Comparison of ENCODE assay signal across 25 mouse cellular contexts in genomic region chr2:13169962-13170361, GRCm38 (mm10).
DNase-seq lines count a peak whose midpoint lies in the region; ATAC-seq and TF ChIP-seq lines count a peak whose summit lies in the region.
"Had no signal": no experiment of that assay in that cellular context is flagged by ENCODE, and none has a peak within 500 bp of the region (broad histone marks: within the 10 kb centered on the region; RNA-seq: fewer than 3 reads in every experiment).

No protein-coding gene starts in this region.

- no peak for TF ChIP-seq RAD21 in MEL (IDR thresholded peaks at IDR 0.05; ENCODE audit: low read depth, low read length)

- no peak for TF ChIP-seq EP300 in MEL (IDR thresholded peaks at IDR 0.05; ENCODE audit: low read depth in 1 of 2, low read length in 2 of 2)

- intact Hi-C loops in heart, postnatal 36 days (cut with DNase I), result no loop called here

- H3K36me3 ChIP-seq in MEL (ENCODE audit: control insufficient read depth in 1 of 2, insufficient read depth in 2 of 2, low read length in 2 of 2), result peaks cover 0 to 6% of the 10 kb centered on the region in 2 experiments; a peak in 3 of 4 replicates
- H3K36me3 ChIP-seq in hindbrain, postnatal 0 days (ENCODE audit: insufficient read depth, low read length), result no peaks in the 10 kb centered on the region
- H3K36me3 ChIP-seq: embryonic facial prominence, embryonic 13.5 days; embryonic facial prominence, embryonic 15.5 days; forebrain, embryonic 10.5 days; forebrain, embryonic 12.5 days had no signal

- 97% methylated on average over 6 of the region's 6 CpGs for whole genome bisulfite sequencing in hindbrain, postnatal 0 days

- peak; percentile 48 for DNase-seq in heart, adult 11 months
- DNase-seq in heart, postnatal 36 days, result no peak
- peak; percentile 32 for DNase-seq in MEL (ENCODE audit: low read depth, low spot score)
- DNase-seq in hindbrain, postnatal 0 days (ENCODE audit: low spot score), result no peak
- DNase-seq in adrenal gland, adult 8-10 months, result no peak
- DNase-seq in right cerebral cortex, postnatal 10 days (ENCODE audit: low spot score in 2 of 2), result no peak
- DNase-seq: adrenal gland, postnatal 10 days; adrenal gland, postnatal 25 days; cerebellum, adult 11 months; cerebellum, adult 18-20 months; cerebellum, adult 8-10 months; cerebellum, adult 9-11 months; cerebellum, postnatal 14 days; cerebellum, postnatal 36 days; embryo, embryonic 11 days had no signal

- H3K27ac ChIP-seq in MEL (ENCODE audit: control insufficient read depth, low read depth, low read length), result no peak overlapping the region
- no peak overlapping the region for H3K27ac ChIP-seq in hindbrain, postnatal 0 days
- H3K27ac ChIP-seq: embryonic facial prominence, embryonic 13.5 days; embryonic facial prominence, embryonic 15.5 days; forebrain, embryonic 10.5 days; forebrain, embryonic 12.5 days had no signal

- peaks cover 0 to 6% of the 10 kb centered on the region in 2 experiments; a peak in 3 of 4 replicates for H3K4me1 ChIP-seq in MEL (ENCODE audit: control insufficient read depth in 1 of 2, insufficient read depth in 2 of 2, low read length in 2 of 2)
- H3K4me1 ChIP-seq in hindbrain, postnatal 0 days (ENCODE audit: insufficient read depth, low read length), result peaks cover 8% of the 10 kb centered on the region
- H3K4me1 ChIP-seq: embryonic facial prominence, embryonic 13.5 days; embryonic facial prominence, embryonic 15.5 days had no signal

- H3K79me2 ChIP-seq in MEL (ENCODE audit: control insufficient read depth, insufficient read depth, low read length, poor library complexity), result no peaks in the 10 kb centered on the region; the same call in 1 of the 2 replicates

- no peak overlapping the region for H3K4me3 ChIP-seq in MEL (ENCODE audit: control insufficient read depth in 1 of 2, insufficient read depth in 1 of 2, low read depth in 2 of 2, low read length in 2 of 2)
- H3K4me3 ChIP-seq in hindbrain, postnatal 0 days (ENCODE audit: low read length), result no peak overlapping the region
- H3K4me3 ChIP-seq: embryonic facial prominence, embryonic 13.5 days; embryonic facial prominence, embryonic 15.5 days; erythroblast, embryonic 14.5 days; forebrain, embryonic 10.5 days; forebrain, embryonic 12.5 days had no signal

- TF ChIP-seq CTCF in MEL (IDR thresholded peaks at IDR 0.05 in 2 of 3, conservative IDR thresholded peaks at IDR 0.05 in 1 of 3; ENCODE audit: control insufficient read depth in 1 of 3, insufficient read depth in 1 of 3, low read depth in 2 of 3, low read length in 3 of 3, poor library complexity in 1 of 3, severe bottlenecking in 1 of 3), result no peak
- TF ChIP-seq CTCF in hindbrain, postnatal 0 days (IDR thresholded peaks at IDR 0.05; ENCODE audit: low read depth), result no peak

- H3K27me3 ChIP-seq in MEL (ENCODE audit: control insufficient read depth in 1 of 2, insufficient read depth in 2 of 2, low read length in 2 of 2), result no peaks in the 10 kb centered on the region
- no peaks in the 10 kb centered on the region for H3K27me3 ChIP-seq in hindbrain, postnatal 0 days (ENCODE audit: insufficient read depth, low read length)
- H3K27me3 ChIP-seq: embryonic facial prominence, embryonic 13.5 days; embryonic facial prominence, embryonic 15.5 days; forebrain, embryonic 12.5 days had no signal

- ATAC-seq in megakaryocyte progenitor cell, adult 5-6 weeks (replicated peaks; ENCODE audit: poor library complexity), result peak; percentile 42
- no peak for ATAC-seq in hindbrain, postnatal 0 days
- ATAC-seq: activated CD4-positive, CD25-positive, alpha-beta regulatory T cell, adult 4 months; forebrain, embryonic 14.5 days; forebrain, embryonic 16.5 days had no signal

- TF ChIP-seq POLR2A in MEL (IDR thresholded peaks at IDR 0.05; ENCODE audit: control insufficient read depth in 1 of 2, insufficient read depth in 1 of 2, low read depth in 1 of 2, low read length in 2 of 2, poor library complexity in 1 of 2), result no peak

- no peak overlapping the region for H3K4me2 ChIP-seq in hindbrain, postnatal 0 days (ENCODE audit: low read depth, low read length)
- H3K4me2 ChIP-seq: embryonic facial prominence, embryonic 13.5 days; embryonic facial prominence, embryonic 15.5 days; forebrain, embryonic 12.5 days had no signal

- no peaks in the 10 kb centered on the region for H3K9me3 ChIP-seq in MEL (replicated peaks; ENCODE audit: insufficient read depth, low read length)
- H3K9me3 ChIP-seq in hindbrain, postnatal 0 days (ENCODE audit: low read length), result no peaks in the 10 kb centered on the region
- H3K9me3 ChIP-seq: embryonic facial prominence, embryonic 13.5 days; embryonic facial prominence, embryonic 15.5 days; forebrain, embryonic 10.5 days; forebrain, embryonic 12.5 days; G1E had no signal

- no peak overlapping the region for H3K9ac ChIP-seq in MEL (ENCODE audit: control insufficient read depth, low read depth, low read length, poor library complexity, severe bottlenecking)
- no peak overlapping the region for H3K9ac ChIP-seq in hindbrain, postnatal 0 days (replicated peaks; ENCODE audit: low read length)
- H3K9ac ChIP-seq: embryonic facial prominence, embryonic 13.5 days; embryonic facial prominence, embryonic 15.5 days; forebrain, embryonic 12.5 days had no signal

TF ChIP-seq in MEL, 35 proteins besides CTCF, POLR2A, EP300 and RAD21:
- TF ChIP-seq USF1 (IDR thresholded peaks at IDR 0.05; ENCODE audit: low read depth, low read length), result no peak
- no peak for TF ChIP-seq POLR2AphosphoS5 (IDR thresholded peaks at IDR 0.05; ENCODE audit: borderline replicate concordance, low read depth, low read length)
- no peak for TF ChIP-seq POLR2AphosphoS2 (IDR thresholded peaks at IDR 0.05; ENCODE audit: low read length)
- TF ChIP-seq MYB (IDR thresholded peaks at IDR 0.05; ENCODE audit: low read depth, low read length), result no peak
- no peak for TF ChIP-seq ZKSCAN1 (IDR thresholded peaks at IDR 0.05; ENCODE audit: low read depth, low read length)
- TF ChIP-seq NELFE (IDR thresholded peaks at IDR 0.05; ENCODE audit: low read depth, low read length), result no peak
- TF ChIP-seq ZMIZ1 (IDR thresholded peaks at IDR 0.05; ENCODE audit: low read depth, low read length), result no peak
- TF ChIP-seq MAZ (IDR thresholded peaks at IDR 0.05; ENCODE audit: low read depth, low read length), result no peak
- no peak for TF ChIP-seq MEF2A (IDR thresholded peaks at IDR 0.05; ENCODE audit: extremely low read depth, insufficient replicate concordance, low read depth, low read length, poor library complexity, severe bottlenecking)
- TF ChIP-seq BHLHE40 (IDR thresholded peaks at IDR 0.05; ENCODE audit: borderline replicate concordance, low read depth, low read length), result no peak
- no peak for TF ChIP-seq ETS1 (IDR thresholded peaks at IDR 0.05; ENCODE audit: low read depth, low read length)
- no peak for TF ChIP-seq JUND (IDR thresholded peaks at IDR 0.05; ENCODE audit: low read depth, low read length)
- TF ChIP-seq UBTF (IDR thresholded peaks at IDR 0.05; ENCODE audit: borderline replicate concordance, insufficient read depth, low read depth, low read length), result no peak
- TF ChIP-seq SIN3A (IDR thresholded peaks at IDR 0.05; ENCODE audit: low read length), result no peak
- no peak for TF ChIP-seq GATA1 (IDR thresholded peaks at IDR 0.05; ENCODE audit: low read depth, low read length)
- TF ChIP-seq USF2 (IDR thresholded peaks at IDR 0.05; ENCODE audit: borderline replicate concordance in 1 of 2, insufficient read depth in 1 of 2, low read depth in 1 of 2, low read length in 2 of 2), result no peak
- no peak for TF ChIP-seq SMC3 (IDR thresholded peaks at IDR 0.05; ENCODE audit: low read depth, low read length)

Comparison
In these comparisons a context has a peak if more than half of its experiments do, and no peak if none do; other contexts are left out.
1. DNase-seq: peak in heart, adult 11 months (single experiment) and MEL (single experiment); none in heart, postnatal 36 days (0 of 2), hindbrain, postnatal 0 days (single experiment), adrenal gland, adult 8-10 months (single experiment) and right cerebral cortex, postnatal 10 days (0 of 2).